Mouse (Mus musculus) c-Kit-positive CD71-negative TER-119-negative erythroid progenitor cells, embryonic 14.5 days (primary cell): ENCODE data around the gene Rabepk.
"Not testable (repeated sequence)": the region's sequence is repeated elsewhere in the genome, so short reads cannot be mapped to it uniquely, and the experiment has no call there.

Experiments
- DNase-seq: peaks from one replicate; pipeline ENCODE4 v3.0.0-alpha.2; 2013; ENCODE audit warnings: low read depth

Gene Rabepk

GRCm38 (mm10) chr2:34799357-34800256, at the start of gene Rabepk:
Rabepk (minus strand) TSS chr2:34799912.
- DNase-seq, result peak; percentile 82

- no peak for DNase-seq
Measured at GRCm38 (mm10) chr2:34847702-34848101, 48.0 kb upstream of the Rabepk start.

- DNase-seq, result no peak
Measured at GRCm38 (mm10) chr2:34843211-34843939, 43.7 kb upstream of the Rabepk start.

GRCm38 (mm10) chr2:34841706-34842105, 42.0 kb upstream of the Rabepk start:
- no peak for DNase-seq

DNA sequence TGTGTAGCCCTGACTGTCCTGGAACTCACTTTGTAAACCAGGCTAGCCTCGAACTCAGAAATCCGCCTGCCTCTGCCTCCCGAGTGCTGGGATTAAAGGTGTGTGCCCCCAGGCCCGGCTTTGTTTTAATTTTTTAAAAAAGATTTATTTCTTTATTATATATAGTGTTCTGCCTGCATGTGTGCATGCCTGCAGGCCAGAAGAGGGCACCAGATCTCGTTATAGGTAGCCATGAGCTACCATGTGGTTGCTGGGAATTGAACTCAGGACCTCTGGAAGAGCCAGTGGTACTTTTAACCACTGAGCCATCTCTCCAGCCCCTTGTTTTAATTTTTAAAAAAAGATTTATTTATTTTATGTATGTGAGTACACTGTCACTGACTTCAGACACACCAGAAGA, 40.4 kb upstream of the Rabepk start:
- DNase-seq, result not testable (repeated sequence)

GRCm38 (mm10) chr2:34835669-34836068, 36.0 kb upstream of the Rabepk start:
- DNase-seq, result no peak

DNA sequence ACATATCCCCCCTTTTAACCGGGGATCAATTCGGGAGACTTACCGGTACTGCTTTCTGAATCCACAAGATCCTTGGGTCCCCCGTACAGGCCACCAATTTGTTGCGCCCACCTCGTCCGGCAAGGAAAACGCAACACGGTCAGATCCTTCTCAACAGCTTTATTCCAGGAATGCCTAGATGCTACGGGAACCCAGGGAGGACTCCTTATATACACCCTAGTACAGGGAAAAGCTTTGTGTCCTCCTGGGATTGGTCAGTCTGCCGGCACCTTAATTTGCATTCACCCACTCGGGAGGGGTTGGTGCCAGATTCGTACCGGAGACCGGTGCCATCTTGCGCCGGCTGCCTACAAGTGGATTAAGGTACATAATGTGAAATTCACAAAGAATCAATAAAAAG, 33.9 kb upstream of the Rabepk start:
- no peak for DNase-seq

GRCm38 (mm10) chr2:34832766-34833457, 33.2 kb upstream of the Rabepk start, which contains the start of gene Gm34653:
Gm34653 (plus strand) TSS chr2:34833007.
- not testable (repeated sequence) for DNase-seq

GRCm38 (mm10) chr2:34830066-34830465, 30.4 kb upstream of the Rabepk start:
- DNase-seq, result not testable (repeated sequence)

GRCm38 (mm10) chr2:34828026-34828425, 28.3 kb upstream of the Rabepk start:
- DNase-seq, result no peak

- DNase-seq, result no peak
Measured at GRCm38 (mm10) chr2:34827591-34827990, 27.9 kb upstream of the Rabepk start.

GRCm38 (mm10) chr2:34826460-34827231, 26.9 kb upstream of the Rabepk start:
- no peak for DNase-seq

GRCm38 (mm10) chr2:34825827-34826459, 26.2 kb upstream of the Rabepk start, which contains the start of gene Fbxw2:
Fbxw2 (minus strand) TSS chr2:34826311.
- peak; percentile 77 for DNase-seq

- DNase-seq, result no peak
Measured at GRCm38 (mm10) chr2:34818492-34818891, 18.8 kb upstream of the Rabepk start.

- DNase-seq, result not testable (repeated sequence)
Measured at GRCm38 (mm10) chr2:34815893-34816292, 16.2 kb upstream of the Rabepk start.

DNA sequence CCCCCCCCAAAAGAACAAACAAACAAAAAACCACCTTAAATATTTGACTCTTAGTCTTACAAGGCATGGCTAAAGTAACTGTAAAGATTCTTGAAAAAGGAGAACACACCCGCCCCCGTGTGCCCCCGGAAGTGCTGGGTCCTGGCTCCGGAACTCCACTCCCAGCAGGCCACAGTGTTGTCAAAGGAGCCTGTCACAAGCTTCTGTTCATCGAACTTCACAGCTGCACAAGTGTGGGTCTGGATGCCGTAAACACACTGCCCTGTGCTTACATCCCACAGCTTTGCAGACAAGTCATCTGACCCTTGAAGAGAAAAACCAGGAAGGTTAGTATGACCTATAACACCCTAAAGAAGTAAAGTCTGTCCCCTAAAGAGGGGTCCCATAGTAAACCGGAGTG, 13.0 kb upstream of the Rabepk start:
- no peak for DNase-seq

- DNase-seq, result no peak
Measured at GRCm38 (mm10) chr2:34810775-34811174, 11.1 kb upstream of the Rabepk start.

DNA sequence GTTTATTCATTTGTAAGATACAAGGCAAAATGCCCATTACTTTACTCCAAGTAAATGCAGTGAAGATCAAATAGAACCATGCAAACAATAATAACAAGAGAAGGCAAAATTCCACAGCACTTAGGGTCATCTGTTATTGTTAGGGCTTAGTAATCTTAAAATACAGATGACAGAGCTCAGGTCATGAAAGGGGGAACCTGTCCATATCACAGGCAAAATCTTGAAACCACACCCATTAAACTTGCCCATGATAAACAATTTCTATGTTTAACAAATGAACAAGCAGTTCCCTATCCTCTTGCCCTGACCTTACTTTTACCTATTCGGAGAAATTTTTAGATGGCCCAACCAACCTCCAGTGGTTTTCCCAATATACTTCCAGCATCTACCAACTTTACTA, 9.9 kb upstream of the Rabepk start:
- no peak for DNase-seq

DNA sequence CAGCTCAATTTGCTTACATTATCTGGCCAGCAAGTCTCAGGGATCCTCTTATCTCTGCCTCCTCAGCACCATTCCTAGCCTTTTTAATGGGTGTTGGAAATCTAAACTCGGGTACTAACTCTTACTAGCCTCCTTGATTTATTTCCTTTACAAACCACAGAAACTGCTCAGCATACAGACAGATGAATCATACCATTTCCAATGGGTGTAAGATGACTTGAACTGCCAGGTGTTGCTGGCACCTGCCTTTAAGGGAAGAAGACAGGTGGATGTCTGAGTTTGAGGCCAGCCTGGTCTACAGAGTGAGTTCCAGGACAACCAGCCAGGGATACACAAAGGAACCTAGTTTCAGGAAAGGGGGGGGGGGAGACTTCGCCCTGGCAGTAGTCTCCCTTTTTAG, 8.3 kb upstream of the Rabepk start:
- DNase-seq, result no peak

- DNase-seq, result no peak
Measured at GRCm38 (mm10) chr2:34805364-34805950, 5.7 kb upstream of the Rabepk start.

DNA sequence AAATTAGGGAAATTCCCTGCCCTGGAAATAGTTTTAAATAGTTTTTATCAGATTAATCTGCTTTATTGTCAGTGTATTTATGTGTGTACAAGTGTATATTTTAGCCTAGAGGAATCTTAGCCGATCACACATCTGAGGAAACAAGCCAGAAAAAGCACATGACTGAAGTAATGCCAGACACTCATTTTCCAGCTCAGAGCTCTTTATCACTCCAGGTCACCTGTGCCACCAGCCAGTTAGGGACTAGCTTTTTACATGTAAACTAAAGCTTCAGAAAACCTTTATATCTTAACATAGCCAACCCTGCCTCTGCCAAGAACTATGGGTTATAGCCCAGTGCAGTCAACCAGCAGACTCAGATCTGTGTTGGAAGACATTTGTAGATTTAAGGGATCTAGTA, 5.1 kb upstream of the Rabepk start:
- DNase-seq, result no peak
